Mouse (Mus musculus): ENCODE results near the gene Syvn1. TPM values are rescaled to one million over a fixed set of nuclear protein-coding genes. Genes with fewer than 3 reads are reported as not detected.

Syvn1 gene
- total RNA-seq, 1 experiment = 29.6 TPM

- DNase-seq (ENCODE audit: low read depth, low spot score) = no peak
- peaks cover 2 to 3% of the 10 kb centered on the region in 2 experiments; a peak in 1 of 4 replicates for H3K4me1 ChIP-seq (ENCODE audit: control insufficient read depth in 2 of 2, insufficient read depth in 2 of 2, low read length in 2 of 2, poor library complexity in 1 of 2)
- H3K27ac ChIP-seq (ENCODE audit: insufficient read depth, low read depth, low read length, poor library complexity, severe bottlenecking) = no peak overlapping the region
- no peak overlapping the region for H3K9ac ChIP-seq (ENCODE audit: insufficient read depth, low read depth, low read length, poor library complexity, severe bottlenecking)
- no peaks in the 10 kb centered on the region for H3K36me3 ChIP-seq (ENCODE audit: control insufficient read depth, insufficient read depth, low read length, poor library complexity, severe bottlenecking)
- H3K4me3 ChIP-seq (ENCODE audit: insufficient read depth in 1 of 2, low read depth in 1 of 2, low read length in 2 of 2, poor library complexity in 1 of 2, severe bottlenecking in 1 of 2) = no peak overlapping the region
- in situ Hi-C loops (cut with MboI; ENCODE audit: low sequenced_read_pairs in 2 of 2, unreplicated experiment in 2 of 2) = no loop called here
- TF ChIP-seq ZC3H11A (IDR thresholded peaks at IDR 0.05; ENCODE audit: borderline replicate concordance, low read depth, low read length) (no peak), ZNF384 (IDR thresholded peaks at IDR 0.05; ENCODE audit: low read depth, low read length) (no peak), HCFC1 (IDR thresholded peaks at IDR 0.05; ENCODE audit: borderline replicate concordance, insufficient read depth, low read length) (no peak), MAFK (IDR thresholded peaks at IDR 0.05; ENCODE audit: insufficient read depth, low read depth, low read length) (no peak), CHD2 (IDR thresholded peaks at IDR 0.05; ENCODE audit: low read depth, low read length) (no peak)
- no peaks in the 10 kb centered on the region for H3K9me3 ChIP-seq (ENCODE audit: control insufficient read depth, insufficient read depth, low read depth, low read length)
Observed at GRCm38 (mm10) chr19:6035966-6036585, 10.3 kb upstream of the Syvn1 start.

GRCm38 (mm10) chr19:6037695-6038094 lies 8.7 kb upstream of the Syvn1 start:
- in situ Hi-C loops (cut with MboI; ENCODE audit: low sequenced_read_pairs in 2 of 2, unreplicated experiment in 2 of 2) = no loop called here
- no peak overlapping the region for H3K4me3 ChIP-seq (ENCODE audit: insufficient read depth in 1 of 2, low read depth in 1 of 2, low read length in 2 of 2, poor library complexity in 1 of 2, severe bottlenecking in 1 of 2)
- no peaks in the 10 kb centered on the region for H3K36me3 ChIP-seq (ENCODE audit: control insufficient read depth, insufficient read depth, low read length, poor library complexity, severe bottlenecking)
- H3K27ac ChIP-seq (ENCODE audit: insufficient read depth, low read depth, low read length, poor library complexity, severe bottlenecking) = no peak overlapping the region
- H3K9me3 ChIP-seq (ENCODE audit: control insufficient read depth, insufficient read depth, low read depth, low read length) = no peaks in the 10 kb centered on the region
- no peaks in the 10 kb centered on the region; a peak in 1 of 4 replicates for H3K4me1 ChIP-seq (ENCODE audit: control insufficient read depth in 2 of 2, insufficient read depth in 2 of 2, low read length in 2 of 2, poor library complexity in 1 of 2)
- no peak overlapping the region for H3K9ac ChIP-seq (ENCODE audit: insufficient read depth, low read depth, low read length, poor library complexity, severe bottlenecking)
- TF ChIP-seq CHD2 (IDR thresholded peaks at IDR 0.05; ENCODE audit: low read depth, low read length) (no peak), MAFK (IDR thresholded peaks at IDR 0.05; ENCODE audit: insufficient read depth, low read depth, low read length) (no peak), ZC3H11A (IDR thresholded peaks at IDR 0.05; ENCODE audit: borderline replicate concordance, low read depth, low read length) (no peak), ZNF384 (IDR thresholded peaks at IDR 0.05; ENCODE audit: low read depth, low read length) (no peak), HCFC1 (IDR thresholded peaks at IDR 0.05; ENCODE audit: borderline replicate concordance, insufficient read depth, low read length) (no peak)
- DNase-seq (ENCODE audit: low read depth, low spot score) = no peak

- H3K4me3 ChIP-seq (ENCODE audit: insufficient read depth in 1 of 2, low read depth in 1 of 2, low read length in 2 of 2, poor library complexity in 1 of 2, severe bottlenecking in 1 of 2) = no peak overlapping the region
- DNase-seq (ENCODE audit: low read depth, low spot score) = no peak
- no peaks in the 10 kb centered on the region; a peak in 1 of 4 replicates for H3K4me1 ChIP-seq (ENCODE audit: control insufficient read depth in 2 of 2, insufficient read depth in 2 of 2, low read length in 2 of 2, poor library complexity in 1 of 2)
- H3K27ac ChIP-seq (ENCODE audit: insufficient read depth, low read depth, low read length, poor library complexity, severe bottlenecking) = no peak overlapping the region
- no peaks in the 10 kb centered on the region for H3K9me3 ChIP-seq (ENCODE audit: control insufficient read depth, insufficient read depth, low read depth, low read length)
- in situ Hi-C loops (cut with MboI; ENCODE audit: low sequenced_read_pairs in 2 of 2, unreplicated experiment in 2 of 2) = no loop called here
- no peak overlapping the region for H3K9ac ChIP-seq (ENCODE audit: insufficient read depth, low read depth, low read length, poor library complexity, severe bottlenecking)
- TF ChIP-seq HCFC1 (IDR thresholded peaks at IDR 0.05; ENCODE audit: borderline replicate concordance, insufficient read depth, low read length) (no peak), CHD2 (IDR thresholded peaks at IDR 0.05; ENCODE audit: low read depth, low read length) (no peak), ZNF384 (IDR thresholded peaks at IDR 0.05; ENCODE audit: low read depth, low read length) (no peak), ZC3H11A (IDR thresholded peaks at IDR 0.05; ENCODE audit: borderline replicate concordance, low read depth, low read length) (no peak), MAFK (IDR thresholded peaks at IDR 0.05; ENCODE audit: insufficient read depth, low read depth, low read length) (no peak)
- H3K36me3 ChIP-seq (ENCODE audit: control insufficient read depth, insufficient read depth, low read length, poor library complexity, severe bottlenecking) = no peaks in the 10 kb centered on the region
Observed at GRCm38 (mm10) chr19:6038326-6038725, 8.1 kb upstream of the Syvn1 start.

GRCm38 (mm10) chr19:6040002-6040401 lies 6.4 kb upstream of the Syvn1 start:
- in situ Hi-C loops (cut with MboI; ENCODE audit: low sequenced_read_pairs in 2 of 2, unreplicated experiment in 2 of 2) = no loop called here
- Histone ChIP-seq H3K27ac (ENCODE audit: insufficient read depth, low read depth, low read length, poor library complexity, severe bottlenecking) (no peak overlapping the region), H3K9me3 (ENCODE audit: control insufficient read depth, insufficient read depth, low read depth, low read length) (no peaks in the 10 kb centered on the region), H3K9ac (ENCODE audit: insufficient read depth, low read depth, low read length, poor library complexity, severe bottlenecking) (no peak overlapping the region), H3K4me1 (ENCODE audit: control insufficient read depth in 2 of 2, insufficient read depth in 2 of 2, low read length in 2 of 2, poor library complexity in 1 of 2) (no peaks in the 10 kb centered on the region; a peak in 1 of 4 replicates), H3K36me3 (ENCODE audit: control insufficient read depth, insufficient read depth, low read length, poor library complexity, severe bottlenecking) (no peaks in the 10 kb centered on the region), H3K4me3 (ENCODE audit: insufficient read depth in 1 of 2, low read depth in 1 of 2, low read length in 2 of 2, poor library complexity in 1 of 2, severe bottlenecking in 1 of 2) (no peak overlapping the region)
- TF ChIP-seq CHD2 (IDR thresholded peaks at IDR 0.05; ENCODE audit: low read depth, low read length) = no peak
- no peak for TF ChIP-seq ZC3H11A (IDR thresholded peaks at IDR 0.05; ENCODE audit: borderline replicate concordance, low read depth, low read length)
- no peak for TF ChIP-seq HCFC1 (IDR thresholded peaks at IDR 0.05; ENCODE audit: borderline replicate concordance, insufficient read depth, low read length)
- TF ChIP-seq MAFK (IDR thresholded peaks at IDR 0.05; ENCODE audit: insufficient read depth, low read depth, low read length) = no peak
- TF ChIP-seq ZNF384 (IDR thresholded peaks at IDR 0.05; ENCODE audit: low read depth, low read length) = no peak
- DNase-seq (ENCODE audit: low read depth, low spot score) = no peak

Measured in ES-E14 (cell line).